Mouse (Mus musculus) neural tube, embryonic 12.5 days (tissue): ENCODE measurements at regions not wholly inside any gene's neighbourhood (a gene's known extent, or its start where the extent isn't known, plus 50 kb on each side); places are given as distances from the start of the nearest gene placed in this dataset.

Experiments used
- ATAC-seq: fragments of 200-750 bp; cut with Nextera tagmentation; 2 replicates; pipeline ENCODE4 v1.8.0; 2017; ENCODE audit warnings: low read depth, mild to moderate bottlenecking, moderate TSS enrichment, moderate library complexity; ENCODE audit not compliant: low FRiP score
- H3K27ac ChIP-seq: fragments of 300-500 bp; sonication (generic); 2 replicates; pipeline ENCODE4 v1.5.1; 2016
- H3K27me3 ChIP-seq: fragments of 300-500 bp; sonication (generic); replicated peaks from 2 replicates; pipeline ENCODE4 v1.6.1; 2016; ENCODE audit warnings: mild to moderate bottlenecking
- H3K36me3 ChIP-seq: fragments of 300-500 bp; sonication (generic); 2 replicates; pipeline ENCODE4 v1.6.1; 2016; ENCODE audit warnings: mild to moderate bottlenecking
- H3K4me1 ChIP-seq: fragments of 300-500 bp; sonication (generic); 2 replicates; pipeline ENCODE4 v1.6.1; 2016
- H3K4me2 ChIP-seq: fragments of 300-500 bp; sonication (generic); replicated peaks from 2 replicates; pipeline ENCODE4 v1.6.1; 2016; ENCODE audit warnings: mild to moderate bottlenecking
- H3K4me3 ChIP-seq: fragments of 300-500 bp; sonication (generic); 2 replicates; pipeline ENCODE4 v1.5.1; 2016
- H3K9ac ChIP-seq: fragments of 300-500 bp; sonication (generic); 2 replicates; pipeline ENCODE4 v1.6.1; 2016; ENCODE audit warnings: mild to moderate bottlenecking
- H3K9me3 ChIP-seq: fragments of 300-500 bp; sonication (generic); 2 replicates; pipeline ENCODE4 v1.6.1; 2016; ENCODE audit warnings: mild to moderate bottlenecking
- WGBS: fragments of 180-500 bp; shearing (Covaris S2); methylation state at CpG from one replicate; pipeline ENCODE4 v1.1.7; 2016; 5-methylcytosine and 5-hydroxymethylcytosine counted together

DNA sequence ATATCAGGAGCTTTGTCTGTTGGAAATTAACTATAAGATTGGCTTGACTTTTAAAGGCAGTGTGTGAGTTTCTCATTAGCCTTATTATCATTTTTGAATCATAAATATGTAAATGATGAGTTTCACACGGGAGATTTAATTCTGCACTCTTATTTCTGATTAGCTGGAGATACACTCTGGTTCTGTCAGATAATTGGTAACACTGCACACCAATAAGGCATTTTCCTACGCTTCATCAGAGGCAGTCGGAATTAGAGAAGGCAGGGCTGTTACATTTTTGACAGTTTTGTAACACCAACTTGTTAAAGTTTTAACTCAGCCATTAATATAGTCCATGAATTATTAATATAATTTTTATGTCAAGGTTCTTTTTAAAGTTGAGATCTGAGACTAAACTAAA, 347.3 kb downstream of the Zfp352 start:
- WGBS = 74% methylated on average over 3 of the region's 3 CpGs

GRCm38 (mm10) chr4:90576139-90577082, 357.8 kb downstream of the Zfp352 start:
- H3K4me3 ChIP-seq = no peak overlapping the region
- no peaks in the 10 kb centered on the region for H3K9me3 ChIP-seq
- no peaks in the 10 kb centered on the region for H3K27me3 ChIP-seq
- H3K4me2 ChIP-seq = no peak overlapping the region
- no peak overlapping the region for H3K9ac ChIP-seq
- no peak overlapping the region for H3K27ac ChIP-seq
- H3K4me1 ChIP-seq = no peaks in the 10 kb centered on the region
- whole genome bisulfite sequencing = 84% methylated on average over 10 of the region's 10 CpGs
- no peaks in the 10 kb centered on the region for H3K36me3 ChIP-seq
- no peak for ATAC-seq

More for the DNA sequence above, 347.3 kb downstream of the Zfp352 start:
- ATAC-seq = no peak
- H3K4me2 ChIP-seq = no peak overlapping the region
- no peak overlapping the region for H3K9ac ChIP-seq
- no peak overlapping the region for H3K27ac ChIP-seq
- no peak overlapping the region for H3K4me3 ChIP-seq
- no peaks in the 10 kb centered on the region for H3K27me3 ChIP-seq
- H3K9me3 ChIP-seq = no peaks in the 10 kb centered on the region
- no peaks in the 10 kb centered on the region for H3K4me1 ChIP-seq
- no peaks in the 10 kb centered on the region for H3K36me3 ChIP-seq

DNA sequence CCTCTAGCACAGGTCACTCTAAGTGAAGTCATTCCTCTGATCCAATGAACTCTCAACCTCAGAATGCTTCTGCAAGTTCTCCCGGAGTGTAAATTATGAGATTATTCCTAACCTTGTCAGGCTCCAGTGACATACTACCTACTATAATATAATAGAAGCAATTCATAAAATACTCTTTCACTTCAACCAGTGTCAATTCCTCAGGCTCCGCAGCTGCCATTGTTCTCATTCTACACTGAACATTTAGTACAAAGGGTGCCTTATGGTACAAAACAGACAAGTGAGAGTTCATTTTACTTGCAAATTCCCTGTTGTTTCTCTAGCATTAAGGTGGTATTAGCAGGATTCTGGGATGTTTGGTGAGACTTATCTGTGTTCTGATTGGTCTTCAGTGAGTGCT, 379.7 kb downstream of the Zfp352 start:
- WGBS = 28% methylated on average over 2 of the region's 2 CpGs
- peak; percentile 48; the same call in 1 of the 2 replicates for ATAC-seq

DNA sequence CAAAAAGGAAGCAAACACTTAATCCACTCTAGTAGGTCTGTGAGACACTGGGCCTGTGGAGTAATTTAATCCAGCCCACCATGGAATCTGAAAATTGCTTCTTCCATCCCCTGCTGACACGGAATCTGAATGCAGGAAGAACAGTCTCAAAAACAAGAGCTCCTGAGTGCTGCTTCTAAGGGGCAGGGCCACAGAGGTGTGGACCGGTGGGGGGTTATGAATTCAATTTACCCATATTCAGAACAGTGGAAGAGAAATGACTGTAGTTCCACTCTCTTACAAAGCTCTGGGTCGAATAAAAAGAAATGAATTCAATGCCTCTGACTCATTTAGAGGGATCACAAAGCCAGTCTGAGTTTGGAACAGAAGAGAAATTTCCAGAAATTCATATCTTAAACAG, 390.3 kb downstream of the Zfp352 start:
- no peak overlapping the region for H3K4me2 ChIP-seq
- no peak overlapping the region for H3K9ac ChIP-seq
- no peaks in the 10 kb centered on the region for H3K27me3 ChIP-seq
- no peaks in the 10 kb centered on the region for H3K4me1 ChIP-seq
- 39% methylated on average over 3 of the region's 3 CpGs for WGBS
- no peak for ATAC-seq
- no peaks in the 10 kb centered on the region for H3K36me3 ChIP-seq
- H3K27ac ChIP-seq = no peak overlapping the region
- no peak overlapping the region for H3K4me3 ChIP-seq
- H3K9me3 ChIP-seq = no peaks in the 10 kb centered on the region

More for the DNA sequence above, 379.7 kb downstream of the Zfp352 start:
- Histone ChIP-seq H3K4me3 (no peak overlapping the region), H3K9me3 (no peaks in the 10 kb centered on the region), H3K36me3 (no peaks in the 10 kb centered on the region), H3K4me1 (no peaks in the 10 kb centered on the region), H3K27ac (no peak overlapping the region), H3K9ac (no peak overlapping the region), H3K4me2 (no peak overlapping the region), H3K27me3 (no peaks in the 10 kb centered on the region)

- Histone ChIP-seq H3K4me3 (no peak overlapping the region), H3K9ac (no peak overlapping the region), H3K27ac (no peak overlapping the region), H3K4me1 (no peaks in the 10 kb centered on the region), H3K27me3 (no peaks in the 10 kb centered on the region), H3K4me2 (no peak overlapping the region), H3K36me3 (no peaks in the 10 kb centered on the region), H3K9me3 (no peaks in the 10 kb centered on the region)
- 90% methylated on average over 1 of the region's 1 CpGs for WGBS
- no peak for ATAC-seq
Measured at GRCm38 (mm10) chr4:90627937-90628336, 409.3 kb downstream of the Zfp352 start.

DNA sequence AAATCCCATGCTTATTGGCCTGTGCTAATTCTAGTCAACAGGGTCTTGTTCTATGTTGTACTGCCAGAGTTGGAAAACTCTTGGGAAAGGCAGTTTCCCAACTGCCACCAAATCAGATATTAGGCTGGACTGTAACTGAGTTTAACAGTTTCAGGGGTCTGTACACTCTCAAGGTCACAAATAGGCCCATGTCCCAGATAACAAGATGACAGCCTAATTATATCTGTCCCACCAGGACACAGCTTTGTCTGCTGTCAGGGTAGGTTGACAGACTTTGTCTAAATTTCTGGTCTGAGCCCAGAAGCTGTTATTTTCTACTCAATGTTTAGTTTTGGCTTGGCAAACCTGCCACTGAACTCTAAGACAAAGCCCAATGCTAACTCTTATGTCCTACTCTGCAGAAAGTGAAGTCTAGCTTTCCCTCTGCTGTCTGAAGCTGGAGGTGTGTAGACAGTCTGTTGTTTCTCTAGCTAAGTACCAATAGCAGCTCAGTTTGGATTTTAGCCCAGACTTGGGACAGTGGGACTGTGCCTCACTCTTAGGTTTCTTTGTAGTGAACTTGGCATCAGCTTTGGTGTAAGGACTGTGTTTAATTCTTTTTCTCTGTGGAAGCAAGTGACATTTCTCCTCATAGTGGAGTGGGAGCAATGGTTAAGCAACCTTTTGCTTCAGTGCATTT, 453.8 kb downstream of the Zfp352 start:
- no peak for ATAC-seq
- Histone ChIP-seq H3K4me1 (no peaks in the 10 kb centered on the region), H3K4me2 (no peak overlapping the region), H3K4me3 (no peak overlapping the region), H3K36me3 (no peaks in the 10 kb centered on the region), H3K9me3 (no peaks in the 10 kb centered on the region), H3K9ac (no peak overlapping the region), H3K27me3 (no peaks in the 10 kb centered on the region), H3K27ac (no peak overlapping the region)

GRCm38 (mm10) chr4:90696945-90697344, 478.3 kb downstream of the Zfp352 start:
- H3K36me3 ChIP-seq = no peaks in the 10 kb centered on the region
- ATAC-seq = no peak
- no peak overlapping the region for H3K4me3 ChIP-seq
- no peak overlapping the region for H3K9ac ChIP-seq
- no peaks in the 10 kb centered on the region for H3K9me3 ChIP-seq
- H3K4me1 ChIP-seq = no peaks in the 10 kb centered on the region
- 84% methylated on average over 5 of the region's 5 CpGs for WGBS
- H3K4me2 ChIP-seq = no peak overlapping the region
- H3K27me3 ChIP-seq = no peaks in the 10 kb centered on the region
- H3K27ac ChIP-seq = no peak overlapping the region

GRCm38 (mm10) chr4:90729168-90729567, 510.5 kb downstream of the Zfp352 start:
- H3K4me2 ChIP-seq = no peak overlapping the region
- no peak for ATAC-seq
- no peak overlapping the region for H3K27ac ChIP-seq
- no peaks in the 10 kb centered on the region for H3K36me3 ChIP-seq
- H3K4me1 ChIP-seq = no peaks in the 10 kb centered on the region
- WGBS = 92% methylated on average over 2 of the region's 2 CpGs
- no peak overlapping the region for H3K9ac ChIP-seq
- H3K4me3 ChIP-seq = no peak overlapping the region
- no peaks in the 10 kb centered on the region for H3K27me3 ChIP-seq
- no peaks in the 10 kb centered on the region for H3K9me3 ChIP-seq

DNA sequence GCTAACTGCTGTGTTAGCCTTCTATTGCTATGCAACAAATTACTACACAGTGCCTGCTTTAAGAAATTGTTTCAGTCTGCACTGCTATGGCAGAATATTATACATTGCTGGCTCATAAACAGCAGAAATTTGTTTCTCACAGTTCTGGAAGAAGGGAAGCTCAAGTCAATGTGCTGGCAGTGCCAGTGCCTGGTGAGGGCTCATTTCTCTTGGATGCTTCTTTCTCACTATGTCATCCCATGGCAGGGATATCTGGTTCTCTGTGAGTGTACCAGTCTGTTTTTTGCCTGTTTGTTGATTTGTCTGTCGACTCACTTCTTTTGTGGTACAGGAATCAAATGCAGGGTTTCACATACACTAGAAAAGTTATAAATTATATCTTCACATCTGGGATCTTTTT, 516.2 kb downstream of the Zfp352 start:
- WGBS = 69% methylated on average over 1 of the region's 1 CpGs
- no peaks in the 10 kb centered on the region for H3K9me3 ChIP-seq
- H3K4me1 ChIP-seq = no peaks in the 10 kb centered on the region
- H3K36me3 ChIP-seq = no peaks in the 10 kb centered on the region
- ATAC-seq = no peak
- no peak overlapping the region for H3K27ac ChIP-seq
- no peak overlapping the region for H3K9ac ChIP-seq
- no peaks in the 10 kb centered on the region for H3K27me3 ChIP-seq
- no peak overlapping the region for H3K4me2 ChIP-seq
- no peak overlapping the region for H3K4me3 ChIP-seq

GRCm38 (mm10) chr4:90744106-90744505, 525.5 kb downstream of the Zfp352 start:
- H3K4me3 ChIP-seq = no peak overlapping the region
- H3K9ac ChIP-seq = no peak overlapping the region
- no peaks in the 10 kb centered on the region for H3K27me3 ChIP-seq
- no peaks in the 10 kb centered on the region for H3K36me3 ChIP-seq
- ATAC-seq = no peak
- H3K9me3 ChIP-seq = no peaks in the 10 kb centered on the region
- no peaks in the 10 kb centered on the region for H3K4me1 ChIP-seq
- H3K27ac ChIP-seq = no peak overlapping the region
- 80% methylated on average over 1 of the region's 1 CpGs for WGBS
- H3K4me2 ChIP-seq = no peak overlapping the region
